Comparison of ENCODE assay signal across 8 mouse cellular contexts in genomic region chr10:128518833-128519232, GRCm38 (mm10). TPM values are rescaled to one million over a fixed set of nuclear protein-coding genes. Genes with fewer than 3 reads are reported as not detected.
DNase-seq lines count a peak whose midpoint lies in the region; ATAC-seq and TF ChIP-seq lines count a peak whose summit lies in the region.

No protein-coding gene starts in this region.

- no peak for TF ChIP-seq EP300 in ES-Bruce4 (IDR thresholded peaks at IDR 0.05; ENCODE audit: insufficient read depth, low read depth, low read length)

- H3K9me3 ChIP-seq in heart, embryonic 12.5 days (replicated peaks) = no peaks in the 10 kb centered on the region
- H3K9me3 ChIP-seq in ES-Bruce4 (replicated peaks; ENCODE audit: control insufficient read depth, insufficient read depth, low read length, poor library complexity, severe bottlenecking) = no peaks in the 10 kb centered on the region
- no peaks in the 10 kb centered on the region for H3K9me3 ChIP-seq in intestine, embryonic 16.5 days (ENCODE audit: control insufficient read depth, low read length)

- TF ChIP-seq CTCF in ES-Bruce4 (IDR thresholded peaks at IDR 0.05; ENCODE audit: low read depth, low read length) = peak; percentile 78

- no peak overlapping the region for H3K27ac ChIP-seq in heart, embryonic 12.5 days (ENCODE audit: poor library complexity, severe bottlenecking)
- no peak overlapping the region for H3K27ac ChIP-seq in ES-Bruce4 (ENCODE audit: insufficient read depth, low read length)
- no peak overlapping the region for H3K27ac ChIP-seq in intestine, embryonic 16.5 days (ENCODE audit: low read length)

- peaks cover 75% of the 10 kb centered on the region for H3K36me3 ChIP-seq in heart, embryonic 12.5 days
- no peaks in the 10 kb centered on the region for H3K36me3 ChIP-seq in ES-Bruce4 (ENCODE audit: control insufficient read depth, insufficient read depth, low read length, poor library complexity, severe bottlenecking)
- H3K36me3 ChIP-seq in splenic B cell, adult 2 months (ENCODE audit: control insufficient read depth, insufficient read depth, low read length, poor library complexity, severe bottlenecking) = peaks cover 23% of the 10 kb centered on the region
- H3K36me3 ChIP-seq in intestine, embryonic 16.5 days (ENCODE audit: control insufficient read depth, insufficient read depth, low read length) = peaks cover 12% of the 10 kb centered on the region

- H3K4me3 ChIP-seq in heart, embryonic 12.5 days = no peak overlapping the region
- H3K4me3 ChIP-seq in ES-Bruce4 (ENCODE audit: low read depth, low read length) = no peak overlapping the region
- H3K4me3 ChIP-seq in intestine, embryonic 16.5 days (ENCODE audit: low read length) = no peak overlapping the region

- H3K9ac ChIP-seq in heart, embryonic 12.5 days = no peak overlapping the region
- no peak overlapping the region for H3K9ac ChIP-seq in ES-Bruce4 (ENCODE audit: low read depth, poor library complexity, severe bottlenecking)
- no peak overlapping the region for H3K9ac ChIP-seq in intestine, embryonic 16.5 days (ENCODE audit: low read depth, low read length)

- no peak for TF ChIP-seq POLR2A in ES-Bruce4 (IDR thresholded peaks at IDR 0.05; ENCODE audit: insufficient read depth, low read length)

- intact Hi-C loops in left cerebral cortex, postnatal 4 days (cut with DNase I) = no loop called here

- no peak overlapping the region for H3K4me2 ChIP-seq in heart, embryonic 12.5 days
- no peak overlapping the region for H3K4me2 ChIP-seq in intestine, embryonic 16.5 days (ENCODE audit: low read depth, low read length)

- peaks cover 21% of the 10 kb centered on the region for H3K27me3 ChIP-seq in heart, embryonic 12.5 days (replicated peaks)
- H3K27me3 ChIP-seq in ES-Bruce4 (ENCODE audit: control insufficient read depth, insufficient read depth, low read length, poor library complexity, severe bottlenecking) = no peaks in the 10 kb centered on the region
- no peaks in the 10 kb centered on the region for H3K27me3 ChIP-seq in splenic B cell, adult 2 months (ENCODE audit: control insufficient read depth, insufficient read depth, low read length, poor library complexity, severe bottlenecking)
- no peaks in the 10 kb centered on the region for H3K27me3 ChIP-seq in intestine, embryonic 16.5 days (replicated peaks; ENCODE audit: control insufficient read depth, insufficient read depth, low read length)

- peak; percentile 93 for DNase-seq in heart, adult 11 months
- DNase-seq in 3134 (ENCODE audit: extremely low read depth, insufficient read length, low spot score) = peak; percentile 42
- peak; percentile 68 to 75 for DNase-seq in cerebellum, postnatal 10 days
- peak; percentile 59 for DNase-seq in left cerebral cortex, postnatal 4 days
- DNase-seq in splenic B cell, adult 2 months (ENCODE audit: low read depth, low spot score) = peak; percentile 59

- H3K4me1 ChIP-seq in heart, embryonic 12.5 days (replicated peaks) = peaks cover 1% of the 10 kb centered on the region; the same call in 1 of the 2 replicates
- peaks cover 4% of the 10 kb centered on the region for H3K4me1 ChIP-seq in ES-Bruce4 (ENCODE audit: control insufficient read depth, insufficient read depth, low read length)
- H3K4me1 ChIP-seq in intestine, embryonic 16.5 days (ENCODE audit: control insufficient read depth, insufficient read depth, low read length) = peaks cover under 1% of the 10 kb centered on the region; the same call in 1 of the 2 replicates

- 69% methylated on average over 7 of the region's 7 CpGs for WGBS in heart, embryonic 12.5 days
- 76% methylated on average over 7 of the region's 7 CpGs for WGBS in intestine, embryonic 16.5 days

- ATAC-seq in heart, embryonic 12.5 days (ENCODE audit: insufficient number of reproducible peaks, low FRiP score) = no peak
- ATAC-seq in intestine, embryonic 16.5 days = no peak

RNA-seq across cellular contexts. Expression of gene Esyt1, which starts 6.8 kb away (rescaled TPM):
- polyA plus RNA-seq in heart, embryonic 12.5 days (2016; fragmentation: Nextera tagmentation; extraction: Ambion mirVana) = 25.0 and 26.5 TPM in 2 replicates
- polyA plus RNA-seq in ES-Bruce4 (2011; ENCODE audit: insufficient read depth, insufficient read length, low read depth, missing spikeins) = 20.1 and 20.5 TPM in 2 replicates
- 10 to 100 TPM; 13.7 to 16.3 TPM for total RNA-seq in left cerebral cortex, postnatal 4 days (2021)
- polyA plus RNA-seq in intestine, embryonic 16.5 days (2015; fragmentation: Nextera tagmentation; extraction: Ambion mirVana) = 24.4 and 25.7 TPM in 2 replicates

RNA-seq across cellular contexts. Expression of gene Myl6b, which starts 20.3 kb away (rescaled TPM):
- polyA plus RNA-seq in heart, embryonic 12.5 days (2016; fragmentation: Nextera tagmentation; extraction: Ambion mirVana) = 3.0 and 4.0 TPM in 2 replicates
- 9.0 and 12.8 TPM in 2 replicates for polyA plus RNA-seq in ES-Bruce4 (2011; ENCODE audit: insufficient read depth, insufficient read length, low read depth, missing spikeins)
- 10 to 100 TPM; 61.7 to 65.2 TPM for total RNA-seq in left cerebral cortex, postnatal 4 days (2021)
- polyA plus RNA-seq in intestine, embryonic 16.5 days (2015; fragmentation: Nextera tagmentation; extraction: Ambion mirVana) = 2.8 TPM in 2 replicates

RNA-seq across cellular contexts. Expression of gene Myl6, which starts 24.9 kb away (rescaled TPM):
- polyA plus RNA-seq in heart, embryonic 12.5 days (2016; fragmentation: Nextera tagmentation; extraction: Ambion mirVana) = 1,237 and 1,275 TPM in 2 replicates
- polyA plus RNA-seq in ES-Bruce4 (2011; ENCODE audit: insufficient read depth, insufficient read length, low read depth, missing spikeins) = 642 and 680 TPM in 2 replicates
- total RNA-seq in left cerebral cortex, postnatal 4 days (2021) = 100 to 1,000 TPM; 499 to 509 TPM
- 1,841 and 1,876 TPM in 2 replicates for polyA plus RNA-seq in intestine, embryonic 16.5 days (2015; fragmentation: Nextera tagmentation; extraction: Ambion mirVana)

RNA-seq across cellular contexts. Expression of gene Zc3h10, which starts 28.7 kb away (rescaled TPM):
- 10.2 and 11.9 TPM in 2 replicates for polyA plus RNA-seq in heart, embryonic 12.5 days (2016; fragmentation: Nextera tagmentation; extraction: Ambion mirVana)
- 22.4 and 24.6 TPM in 2 replicates for polyA plus RNA-seq in ES-Bruce4 (2011; ENCODE audit: insufficient read depth, insufficient read length, low read depth, missing spikeins)
- total RNA-seq in left cerebral cortex, postnatal 4 days (2021) = 10 to 100 TPM; 14.0 to 15.2 TPM
- polyA plus RNA-seq in intestine, embryonic 16.5 days (2015; fragmentation: Nextera tagmentation; extraction: Ambion mirVana) = 13.3 and 13.6 TPM in 2 replicates

RNA-seq across cellular contexts. Expression of gene Rpl41, which starts 30.3 kb away (rescaled TPM):
- polyA plus RNA-seq in heart, embryonic 12.5 days (2016; fragmentation: Nextera tagmentation; extraction: Ambion mirVana) = 2,275 and 2,341 TPM in 2 replicates
- 3,771 and 3,978 TPM in 2 replicates for polyA plus RNA-seq in ES-Bruce4 (2011; ENCODE audit: insufficient read depth, insufficient read length, low read depth, missing spikeins)
- total RNA-seq in left cerebral cortex, postnatal 4 days (2021) = 1,000 to 10,000 TPM; 2,825 to 2,926 TPM
- polyA plus RNA-seq in intestine, embryonic 16.5 days (2015; fragmentation: Nextera tagmentation; extraction: Ambion mirVana) = 3,191 and 3,364 TPM in 2 replicates

Comparison
In these comparisons a context has a peak if more than half of its experiments do, and no peak if none do; other contexts are left out.
1. DNase-seq: peak in every context shown above with its lines; median percentile 93 in heart, adult 11 months; 72 in cerebellum, postnatal 10 days; 59 in left cerebral cortex, postnatal 4 days; 59 in splenic B cell, adult 2 months; 42 in 3134.